Mouse (Mus musculus) neural tube, embryonic 11.5 days (tissue): ENCODE measurements at regions not wholly inside any gene's neighbourhood (a gene's known extent, or its start where the extent isn't known, plus 50 kb on each side); places are given as distances from the start of the nearest gene placed in this dataset.

Source experiments
- ATAC-seq: fragments of 200-750 bp; cut with Nextera tagmentation; 2 replicates; pipeline ENCODE4 v1.8.0; 2017; ENCODE audit warnings: moderate number of reproducible peaks, mild to moderate bottlenecking, moderate TSS enrichment, moderate library complexity; ENCODE audit not compliant: insufficient read depth, low FRiP score, low TSS enrichment
- DNase-seq: peaks from one replicate; pipeline ENCODE4 v3.0.0-alpha.2; 2015; ENCODE audit warnings: low spot score
- H3K27ac ChIP-seq: fragments of 300-500 bp; sonication (generic); 2 replicates; pipeline ENCODE4 v1.5.1; 2014; ENCODE audit warnings: low read depth, mild to moderate bottlenecking, low read length
- H3K27me3 ChIP-seq: fragments of 300-500 bp; sonication (generic); 2 replicates; pipeline ENCODE4 v1.6.1; 2014; ENCODE audit warnings: mild to moderate bottlenecking, low read length, mixed read lengths; ENCODE audit not compliant: control insufficient read depth, insufficient read depth
- H3K36me3 ChIP-seq: fragments of 300-500 bp; sonication (generic); 2 replicates; pipeline ENCODE4 v1.6.1; 2014; ENCODE audit warnings: mild to moderate bottlenecking, low read length, moderate library complexity, mixed read lengths; ENCODE audit not compliant: control insufficient read depth, insufficient read depth
- H3K4me1 ChIP-seq: fragments of 300-500 bp; sonication (generic); 2 replicates; pipeline ENCODE4 v1.6.1; 2014; ENCODE audit warnings: low read length, mixed read lengths; ENCODE audit not compliant: control insufficient read depth, insufficient read depth
- H3K4me2 ChIP-seq: fragments of 300-500 bp; sonication (generic); 2 replicates; pipeline ENCODE4 v1.6.1; 2014; ENCODE audit warnings: low read depth, mild to moderate bottlenecking, moderate library complexity
- H3K4me3 ChIP-seq: fragments of 300-500 bp; sonication (generic); 2 replicates; pipeline ENCODE4 v1.5.1; 2014; ENCODE audit warnings: low read depth, low read length
- H3K9ac ChIP-seq: fragments of 300-500 bp; sonication (generic); 2 replicates; pipeline ENCODE4 v1.6.1; 2014; ENCODE audit warnings: mild to moderate bottlenecking, low read length
- H3K9me3 ChIP-seq: fragments of 300-500 bp; sonication (generic); 2 replicates; pipeline ENCODE4 v1.6.1; 2016; ENCODE audit warnings: low read length; ENCODE audit not compliant: control insufficient read depth
- WGBS: fragments of 180-500 bp; shearing (Covaris S2); extraction: QIAGEN DNeasy Blood & Tissue Kit; methylation state at CpG from one replicate; pipeline ENCODE4 v1.1.7; 2014; 5-methylcytosine and 5-hydroxymethylcytosine counted together

DNA sequence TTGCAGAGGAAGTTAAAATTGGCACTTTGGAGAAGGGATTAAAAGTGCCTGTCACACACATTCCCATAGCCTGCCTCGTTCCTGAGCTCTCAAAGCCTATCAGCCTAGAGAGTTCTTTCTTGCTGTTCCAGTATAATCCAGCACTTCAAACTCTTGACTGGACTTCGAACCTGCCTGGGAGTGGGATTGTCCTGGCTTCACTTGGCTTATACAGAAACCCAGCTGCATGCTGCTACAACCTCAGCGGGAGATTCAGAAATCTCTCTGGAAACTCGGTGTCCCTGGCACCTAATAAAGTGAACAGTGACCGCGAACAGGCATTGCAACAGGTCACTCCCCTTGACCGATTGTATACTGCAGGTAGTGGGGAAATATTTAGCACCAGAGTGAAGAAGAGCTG, 149.1 kb upstream of the Mast4 start:
- no peak for ATAC-seq
- Histone ChIP-seq H3K36me3 (no peaks in the 10 kb centered on the region), H3K27me3 (no peaks in the 10 kb centered on the region), H3K9ac (no peak overlapping the region), H3K4me2 (no peak overlapping the region), H3K4me1 (no peaks in the 10 kb centered on the region), H3K9me3 (no peaks in the 10 kb centered on the region), H3K27ac (no peak overlapping the region), H3K4me3 (no peak overlapping the region)
- DNase-seq: no peak
- 78% methylated on average over 7 of the region's 7 CpGs for WGBS

DNA sequence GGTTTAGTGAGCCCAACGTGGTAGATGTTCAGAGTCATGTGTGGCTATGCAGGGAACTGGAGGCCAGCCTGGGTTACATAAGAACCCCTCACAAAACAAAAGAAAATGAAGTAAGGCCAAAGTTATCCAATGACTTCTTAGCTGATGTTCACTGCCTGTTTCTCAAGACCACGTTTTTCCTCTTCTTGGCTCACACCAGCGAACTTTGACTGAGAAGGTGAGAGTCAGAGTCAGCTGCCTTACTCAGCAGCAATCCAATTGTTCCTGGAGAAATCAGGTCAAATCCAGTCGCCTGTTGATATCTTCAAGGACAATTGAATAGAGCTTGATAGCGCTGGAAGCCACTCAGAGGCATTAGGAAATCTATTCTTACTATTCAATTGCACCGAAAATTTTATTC, 142.0 kb upstream of the Mast4 start:
- Histone ChIP-seq H3K27ac (no peak overlapping the region), H3K4me2 (no peak overlapping the region), H3K4me3 (no peak overlapping the region), H3K4me1 (no peaks in the 10 kb centered on the region), H3K9me3 (no peaks in the 10 kb centered on the region), H3K27me3 (no peaks in the 10 kb centered on the region), H3K9ac (no peak overlapping the region), H3K36me3 (no peaks in the 10 kb centered on the region)
- ATAC-seq: no peak
- 87% methylated on average over 6 of the region's 6 CpGs for WGBS
- no peak for DNase-seq

DNA sequence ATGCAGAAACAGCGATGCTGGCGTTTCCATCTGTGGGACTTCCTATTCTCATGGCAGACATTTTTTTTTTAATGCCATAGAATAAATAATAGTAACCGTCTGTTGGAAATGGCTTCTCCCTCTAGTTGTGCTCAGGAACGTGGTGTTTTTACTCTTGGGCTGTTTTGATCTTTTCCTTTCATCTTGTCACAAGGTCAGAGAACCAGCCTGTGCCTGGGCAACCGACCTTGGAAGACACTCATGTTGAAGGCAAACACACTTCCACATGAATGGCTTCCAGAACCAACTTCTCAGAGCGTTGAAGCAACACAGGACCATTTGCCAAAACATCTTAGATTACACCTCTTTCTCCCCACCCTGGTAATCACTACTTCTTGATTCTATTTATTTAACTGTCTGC, 137.9 kb upstream of the Mast4 start:
- H3K4me3 ChIP-seq: no peak overlapping the region
- DNase-seq (no peak), ATAC-seq (no peak)
- no peak overlapping the region for H3K4me2 ChIP-seq
- H3K4me1 ChIP-seq: no peaks in the 10 kb centered on the region
- H3K27me3 ChIP-seq: no peaks in the 10 kb centered on the region
- no peak overlapping the region for H3K27ac ChIP-seq
- H3K9ac ChIP-seq: no peak overlapping the region
- H3K9me3 ChIP-seq: no peaks in the 10 kb centered on the region
- WGBS: 57% methylated on average over 6 of the region's 6 CpGs
- H3K36me3 ChIP-seq: no peaks in the 10 kb centered on the region

DNA sequence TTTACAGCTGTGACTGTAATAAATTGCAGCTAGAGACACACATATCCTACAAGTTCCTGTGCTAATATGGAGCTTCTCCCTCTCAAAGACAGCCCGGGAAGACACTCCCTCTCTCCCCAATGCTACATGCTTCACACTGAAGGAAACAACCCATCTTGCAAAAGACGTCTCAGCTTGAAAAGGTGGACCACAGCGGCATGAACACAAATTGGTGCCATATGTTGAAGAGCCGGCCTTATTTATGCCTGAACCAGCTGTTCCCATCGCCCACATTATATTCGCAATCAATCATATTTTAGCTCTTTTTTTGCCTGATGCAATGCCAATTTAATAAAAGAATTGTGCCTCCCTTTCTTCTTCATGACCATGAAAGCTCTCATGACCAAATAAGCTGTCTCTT, 135.8 kb upstream of the Mast4 start:
- Histone ChIP-seq H3K27me3 (no peaks in the 10 kb centered on the region), H3K9ac (no peak overlapping the region), H3K4me1 (no peaks in the 10 kb centered on the region), H3K36me3 (no peaks in the 10 kb centered on the region), H3K9me3 (no peaks in the 10 kb centered on the region), H3K27ac (no peak overlapping the region), H3K4me2 (no peak overlapping the region), H3K4me3 (no peak overlapping the region)
- DNase-seq: no peak
- 65% methylated on average over 6 of the region's 6 CpGs for WGBS
- no peak for ATAC-seq

DNA sequence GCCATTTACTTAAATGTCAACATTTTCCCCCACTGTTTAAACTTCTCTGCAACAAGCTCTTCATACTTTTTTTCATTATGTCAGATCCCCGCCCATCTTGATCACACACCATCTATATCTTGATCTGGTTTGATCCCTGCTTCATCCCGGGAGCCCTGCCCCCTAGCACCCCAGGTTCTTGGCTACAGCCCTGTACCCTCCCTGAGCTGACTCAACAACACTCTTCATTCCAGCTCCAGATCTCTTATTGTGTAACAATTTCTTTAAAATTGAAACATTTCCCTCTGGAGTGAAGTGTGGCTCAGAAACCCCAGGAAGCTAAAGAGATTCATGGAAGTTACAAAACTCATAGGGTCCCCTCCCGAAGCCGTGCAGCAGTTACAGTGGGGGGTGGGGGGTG, 126.2 kb upstream of the Mast4 start:
- Histone ChIP-seq H3K27me3 (no peaks in the 10 kb centered on the region), H3K27ac (no peak overlapping the region), H3K4me3 (no peak overlapping the region), H3K36me3 (no peaks in the 10 kb centered on the region), H3K9me3 (no peaks in the 10 kb centered on the region), H3K4me2 (no peak overlapping the region), H3K4me1 (no peaks in the 10 kb centered on the region), H3K9ac (no peak overlapping the region)
- ATAC-seq (no peak), DNase-seq (no peak)
- 93% methylated on average over 4 of the region's 4 CpGs for WGBS

DNA sequence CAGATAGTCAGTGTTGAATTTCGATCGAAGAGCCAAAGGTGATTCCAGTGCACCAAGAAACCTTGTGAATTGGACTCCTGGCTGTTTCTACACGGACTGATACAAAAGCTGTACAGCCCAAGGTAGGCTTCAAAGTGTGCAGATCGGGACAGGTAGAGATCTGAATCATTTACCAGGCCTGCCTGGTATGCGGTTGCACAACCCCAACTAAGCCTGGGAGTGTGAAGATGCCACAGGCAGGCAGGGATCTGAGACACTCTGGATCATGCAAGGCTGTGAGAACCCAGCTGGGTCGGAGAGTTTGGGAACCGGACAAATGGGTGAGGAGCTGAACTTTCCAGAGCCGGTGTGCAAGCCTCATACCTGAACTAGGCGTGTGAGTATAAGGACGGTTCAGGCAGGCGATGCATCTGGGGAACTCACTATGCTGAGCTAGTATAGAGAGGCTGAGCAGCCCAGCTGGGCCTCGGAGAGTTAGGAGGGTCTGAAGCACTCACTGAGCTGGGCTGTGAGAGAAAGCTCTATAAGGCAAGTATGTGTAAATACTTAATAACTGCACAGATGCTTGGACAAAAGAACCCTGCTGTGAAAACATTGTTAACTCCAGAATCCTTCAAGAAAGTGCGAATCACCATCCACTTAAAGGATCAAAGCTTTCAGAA, 125.3 kb upstream of the Mast4 start:
- ATAC-seq (no peak), DNase-seq (no peak)
- Histone ChIP-seq H3K4me3 (no peak overlapping the region), H3K27me3 (no peaks in the 10 kb centered on the region), H3K4me2 (no peak overlapping the region), H3K36me3 (no peaks in the 10 kb centered on the region), H3K27ac (no peak overlapping the region), H3K4me1 (no peaks in the 10 kb centered on the region), H3K9me3 (no peaks in the 10 kb centered on the region), H3K9ac (no peak overlapping the region)
- WGBS: 86% methylated on average over 13 of the region's 13 CpGs

DNA sequence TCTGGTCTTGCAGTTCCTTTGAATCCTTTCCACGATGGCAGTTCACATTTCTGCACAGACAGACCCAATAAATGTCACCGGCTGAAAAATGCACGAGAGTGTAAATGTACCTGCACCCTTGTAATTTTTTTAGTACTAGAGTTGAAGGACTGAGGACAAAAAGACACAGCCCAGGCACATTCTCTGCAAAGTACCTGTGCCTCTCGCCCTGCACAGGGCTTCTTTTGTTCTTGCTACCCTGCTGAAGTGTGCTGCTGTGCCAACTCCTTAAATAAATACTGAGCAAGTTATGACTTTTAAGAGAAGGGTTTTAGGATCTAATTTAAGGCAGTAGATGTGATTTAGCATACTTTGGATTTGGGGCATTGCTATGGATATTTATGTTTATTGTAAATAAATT, 118.5 kb upstream of the Mast4 start:
- Histone ChIP-seq H3K27ac (no peak overlapping the region), H3K9me3 (no peaks in the 10 kb centered on the region), H3K4me3 (no peak overlapping the region), H3K36me3 (no peaks in the 10 kb centered on the region), H3K4me2 (no peak overlapping the region), H3K4me1 (no peaks in the 10 kb centered on the region), H3K9ac (no peak overlapping the region), H3K27me3 (no peaks in the 10 kb centered on the region)
- ATAC-seq (no peak), DNase-seq (no peak)
- WGBS: 72% methylated on average over 4 of the region's 4 CpGs

DNA sequence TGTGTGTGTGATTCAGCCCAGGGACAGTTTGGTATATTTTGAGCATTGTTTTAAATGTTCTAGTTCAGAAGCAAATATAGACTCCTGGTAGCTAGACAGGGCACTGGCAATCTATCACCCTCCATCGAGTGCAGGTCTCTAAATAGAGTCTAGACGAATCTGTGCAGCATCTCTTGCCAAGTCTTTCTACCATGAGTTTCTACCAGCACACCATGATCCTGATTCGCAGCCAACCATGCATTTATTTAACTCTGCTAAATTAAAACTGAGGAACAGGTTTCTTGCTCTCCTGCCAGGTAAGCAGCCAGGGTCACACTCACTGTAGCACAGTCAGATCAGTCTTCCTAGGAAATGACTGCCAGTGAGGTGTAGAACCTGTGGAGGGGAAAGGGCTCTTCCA, 96.3 kb upstream of the Mast4 start:
- ATAC-seq: no peak
- H3K36me3 ChIP-seq: no peaks in the 10 kb centered on the region
- H3K4me2 ChIP-seq: no peak overlapping the region
- WGBS: 82% methylated on average over 3 of the region's 3 CpGs
- H3K9me3 ChIP-seq: no peaks in the 10 kb centered on the region
- no peaks in the 10 kb centered on the region for H3K4me1 ChIP-seq
- no peaks in the 10 kb centered on the region for H3K27me3 ChIP-seq
- H3K27ac ChIP-seq: no peak overlapping the region
- no peak for DNase-seq
- H3K4me3 ChIP-seq: no peak overlapping the region
- no peak overlapping the region for H3K9ac ChIP-seq

DNA sequence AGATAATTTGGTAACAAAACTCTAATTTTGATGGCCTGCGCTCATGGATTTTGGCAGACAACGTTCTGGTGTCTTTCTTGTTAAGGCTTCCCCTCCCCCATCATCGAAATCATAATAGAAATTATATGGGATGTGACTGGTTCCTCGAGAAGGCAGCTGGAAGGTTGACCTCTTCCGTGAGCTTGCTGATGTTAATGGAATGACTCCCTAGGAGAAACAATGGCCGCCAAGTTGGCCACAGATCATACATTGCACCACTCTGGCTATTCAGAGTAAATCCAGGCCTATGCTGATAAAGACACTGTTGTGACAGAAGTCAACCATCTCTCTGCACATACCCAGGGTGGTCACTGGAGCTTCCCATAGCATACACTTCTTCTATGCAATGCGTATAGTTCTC, 89.7 kb upstream of the Mast4 start:
- Histone ChIP-seq H3K27ac (no peak overlapping the region), H3K36me3 (no peaks in the 10 kb centered on the region), H3K27me3 (no peaks in the 10 kb centered on the region), H3K9me3 (no peaks in the 10 kb centered on the region), H3K4me1 (no peaks in the 10 kb centered on the region), H3K9ac (no peak overlapping the region), H3K4me2 (no peak overlapping the region), H3K4me3 (no peak overlapping the region)
- DNase-seq: no peak
- no peak for ATAC-seq
- 86% methylated on average over 7 of the region's 7 CpGs for WGBS
